Mouse (Mus musculus) lung, embryonic 16.5 days (tissue): ENCODE results near the gene Cfap126. TPM values are rescaled to one million over a fixed set of nuclear protein-coding genes. Genes with fewer than 3 reads are reported as not detected.
"Not testable (repeated sequence)": the region's sequence is repeated elsewhere in the genome, so short reads cannot be mapped to it uniquely, and the experiment has no call there.

Experiments used
- ATAC-seq: fragments of 200-750 bp; cut with Nextera tagmentation; 2 replicates; pipeline ENCODE4 v1.8.0; 2017; ENCODE audit warnings: low read depth, mild to moderate bottlenecking, moderate library complexity
- H3K27ac ChIP-seq: fragments of 300-500 bp; sonication (generic); 2 replicates; pipeline ENCODE4 v1.5.1; 2014; ENCODE audit warnings: mild to moderate bottlenecking, control low read depth, low read length
- H3K27me3 ChIP-seq: fragments of 300-500 bp; sonication (generic); 2 replicates; pipeline ENCODE4 v1.6.1; 2014; ENCODE audit warnings: low read depth, low read length, mixed read lengths; ENCODE audit not compliant: control insufficient read depth, insufficient read depth
- H3K36me3 ChIP-seq: fragments of 300-500 bp; sonication (generic); 2 replicates; pipeline ENCODE4 v1.6.1; 2014; ENCODE audit warnings: low read length; ENCODE audit not compliant: control insufficient read depth, insufficient read depth
- H3K4me1 ChIP-seq: fragments of 300-500 bp; sonication (generic); replicated peaks from 2 replicates; pipeline ENCODE4 v1.6.1; 2014; ENCODE audit warnings: low read length, mixed read lengths; ENCODE audit not compliant: control insufficient read depth, insufficient read depth
- H3K4me2 ChIP-seq: fragments of 300-500 bp; sonication (generic); 2 replicates; pipeline ENCODE4 v1.6.1; 2014; ENCODE audit warnings: low read depth, low read length, control low read depth
- H3K4me3 ChIP-seq: fragments of 300-500 bp; sonication (generic); 2 replicates; pipeline ENCODE4 v1.5.1; 2014; ENCODE audit warnings: mild to moderate bottlenecking, low read length, control low read depth
- H3K9ac ChIP-seq: fragments of 300-500 bp; sonication (generic); 2 replicates; pipeline ENCODE4 v1.6.1; 2014; ENCODE audit warnings: low read length, control low read depth
- H3K9me3 ChIP-seq: fragments of 300-500 bp; sonication (generic); 2 replicates; pipeline ENCODE4 v1.6.1; 2016; ENCODE audit warnings: low read length; ENCODE audit not compliant: control insufficient read depth
- WGBS: fragments of 180-500 bp; shearing (Covaris S2); extraction: QIAGEN DNeasy Blood & Tissue Kit; methylation state at CpG from one replicate; pipeline ENCODE4 v1.1.7; 2014; 5-methylcytosine and 5-hydroxymethylcytosine counted together
- polyA plus RNA-seq: library from polyadenylated mRNA; unstranded; fragments of >200 nt; fragmentation: Nextera tagmentation; extraction: Ambion mirVana; gene quantifications from 2 replicates; pipeline ENCODE4 v1.2.1, GENCODE M21; 2015

Gene Cfap126
- polyA plus RNA-seq, 1 experiment from 2014 or later = 15.7 TPM

DNA sequence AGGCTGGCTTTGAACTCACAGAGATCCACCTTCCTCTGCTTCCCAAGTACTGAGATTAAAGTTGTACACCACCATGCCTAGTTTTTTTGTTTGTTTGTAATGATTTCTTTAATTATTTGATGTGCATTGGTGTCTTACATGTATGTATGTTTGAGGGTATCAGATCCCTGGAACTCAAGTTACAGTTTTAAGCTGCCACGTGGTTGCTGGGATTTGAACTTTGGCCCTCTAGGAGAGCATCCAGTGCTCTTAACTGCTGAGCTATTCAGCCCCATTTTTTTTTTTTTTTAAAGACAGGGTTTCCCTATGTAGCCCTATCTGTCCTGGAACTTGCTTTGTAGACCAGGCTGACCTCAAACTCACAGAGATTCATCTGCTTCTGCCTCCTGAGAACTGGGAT lies 17.3 kb downstream of the Cfap126 start:
- Histone ChIP-seq H3K4me3 (no peak overlapping the region), H3K27ac (no peak overlapping the region), H3K9me3 (no peaks in the 10 kb centered on the region), H3K4me1 (no peaks in the 10 kb centered on the region), H3K4me2 (no peak overlapping the region), H3K9ac (no peak overlapping the region), H3K36me3 (peaks cover 33% of the 10 kb centered on the region), H3K27me3 (no peaks in the 10 kb centered on the region)
- 73% methylated on average over 1 of the region's 1 CpGs for WGBS
- ATAC-seq = no peak

DNA sequence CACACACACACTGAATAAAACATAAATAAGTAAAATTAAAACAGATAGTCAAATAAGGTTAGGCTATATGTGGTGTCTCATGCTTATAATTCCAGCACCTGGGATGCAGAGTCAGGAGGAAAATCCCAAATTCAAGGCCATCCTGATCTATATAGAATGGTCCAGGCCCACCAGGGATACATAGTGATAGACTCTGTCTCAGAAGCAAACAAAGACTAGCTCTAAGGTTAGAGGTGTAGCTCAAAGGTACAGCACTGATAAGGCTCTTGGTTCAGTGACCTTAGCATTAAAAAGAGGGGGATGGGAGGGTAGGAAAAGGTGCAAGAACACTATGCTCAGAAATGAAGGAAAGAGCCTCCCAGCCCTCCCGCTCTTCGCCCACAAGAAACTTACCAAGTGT lies 21.9 kb downstream of the Cfap126 start:
- Histone ChIP-seq H3K27ac (no peak overlapping the region), H3K4me2 (no peak overlapping the region), H3K9ac (no peak overlapping the region), H3K4me3 (no peak overlapping the region), H3K27me3 (no peaks in the 10 kb centered on the region), H3K4me1 (no peaks in the 10 kb centered on the region), H3K36me3 (peaks cover 35% of the 10 kb centered on the region), H3K9me3 (no peaks in the 10 kb centered on the region)
- no peak for ATAC-seq
- WGBS = 100% methylated on average over 2 of the region's 2 CpGs

DNA sequence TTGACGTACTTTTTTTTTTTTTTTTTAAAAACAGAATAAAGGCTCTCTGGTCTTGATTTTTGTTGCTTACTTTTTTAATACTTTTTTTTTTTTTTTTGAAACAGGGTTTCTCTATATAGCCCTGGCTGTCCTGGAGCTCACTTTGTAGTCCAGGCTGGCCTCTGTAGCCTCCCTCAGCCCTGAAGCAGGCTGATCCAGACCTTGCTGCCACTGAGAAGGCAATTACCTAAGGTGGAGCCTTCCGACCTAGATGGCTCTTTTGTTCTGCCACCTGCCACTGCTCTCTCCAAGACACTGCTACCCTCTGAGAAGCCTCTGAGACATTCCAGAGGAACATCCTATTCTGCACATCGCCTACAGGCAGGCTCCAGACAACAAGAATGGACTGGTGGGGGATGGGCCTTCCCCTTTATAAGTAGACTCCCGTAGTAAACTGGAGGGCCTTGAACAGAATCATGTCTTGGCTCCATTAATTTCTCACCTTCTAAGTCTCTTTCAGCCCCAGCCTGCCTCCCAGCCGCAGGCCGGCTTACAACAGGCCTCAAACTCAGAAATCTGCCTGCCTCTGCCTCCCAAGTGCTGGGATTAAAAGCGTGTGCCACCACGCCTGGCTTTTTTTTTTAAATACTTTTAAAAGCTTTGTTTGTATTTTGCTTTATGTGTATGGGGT lies 23.9 kb downstream of the Cfap126 start:
- peaks cover 43% of the 10 kb centered on the region for H3K36me3 ChIP-seq

GRCm38 (mm10) chr1:171142981-171143380 lies 29.3 kb downstream of the Cfap126 start:
- not testable (repeated sequence) for H3K4me3 ChIP-seq, H3K27me3 ChIP-seq, H3K9me3 ChIP-seq, ATAC-seq, H3K27ac ChIP-seq, H3K9ac ChIP-seq, H3K4me1 ChIP-seq, H3K4me2 ChIP-seq
- WGBS = 80% methylated on average over 9 of the region's 11 CpGs
- peaks cover 30% of the 10 kb centered on the region for H3K36me3 ChIP-seq

More for the DNA sequence above, 23.9 kb downstream of the Cfap126 start:
- H3K27me3 ChIP-seq, H3K4me3 ChIP-seq, H3K4me1 ChIP-seq, H3K9me3 ChIP-seq, H3K27ac ChIP-seq, ATAC-seq, H3K4me2 ChIP-seq, H3K9ac ChIP-seq: not testable (repeated sequence)
- WGBS = 92% methylated on average over 8 of the region's 8 CpGs

DNA sequence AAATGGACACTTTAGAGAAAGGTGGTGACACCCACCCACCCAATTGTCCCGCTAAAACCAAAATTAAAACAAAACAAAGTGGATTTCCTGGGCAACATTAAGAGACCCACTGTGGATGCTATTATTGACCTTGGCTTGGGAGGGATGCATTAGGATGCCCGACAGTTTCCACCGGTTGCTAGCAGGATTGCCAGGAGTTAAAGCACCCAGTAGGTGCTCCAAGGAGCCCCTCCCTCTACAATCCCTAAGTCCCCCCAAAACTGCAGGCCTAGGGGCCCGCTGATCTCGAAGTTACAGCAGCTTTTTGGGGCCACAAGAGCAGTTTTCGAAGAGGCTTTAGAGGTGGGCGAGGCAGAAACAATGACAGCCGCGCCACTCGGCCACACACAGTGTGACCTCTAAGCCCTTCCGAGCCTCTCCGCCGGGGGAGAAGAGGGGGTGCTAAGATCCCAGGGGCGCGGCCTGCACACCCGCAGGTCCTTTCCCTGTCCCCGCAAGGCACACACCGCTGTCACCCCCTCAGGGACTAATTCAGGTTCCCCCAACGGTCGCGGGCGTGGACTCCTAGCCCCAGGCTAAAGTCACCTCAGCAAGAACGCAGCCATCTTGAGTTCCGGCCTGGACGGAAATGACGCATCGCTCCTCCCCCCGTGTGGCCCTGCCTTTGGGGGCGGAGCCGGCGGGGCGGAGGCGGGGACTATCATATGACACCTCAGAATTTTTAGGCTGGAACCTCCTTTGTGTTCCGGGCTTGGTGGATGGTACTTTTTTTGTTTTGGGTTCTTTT lies 36.4 kb downstream of the Cfap126 start, which contains the start of the genes Sdhc and Mpz:
TSS of gene Sdhc (minus strand) at position 630 of the 787 bp plus-strand sequence.
TSS of gene Mpz (plus strand) at position 738 of the 787 bp plus-strand sequence.
- H3K36me3 ChIP-seq = peaks cover 2% of the 10 kb centered on the region; the same call in 1 of the 2 replicates
- WGBS = under 1% methylated on average over 34 of the region's 34 CpGs
- H3K9me3 ChIP-seq = no peaks in the 10 kb centered on the region
- H3K4me2 ChIP-seq = peak within 1 kb of the TSS; percentile 83
- peak within 1 kb of the TSS; percentile 82 for H3K9ac ChIP-seq
- peak; percentile 98 for ATAC-seq
- peaks cover 14% of the 10 kb centered on the region for H3K4me1 ChIP-seq
- H3K27me3 ChIP-seq = no peaks in the 10 kb centered on the region
- H3K27ac ChIP-seq = peak within 1 kb of the TSS; percentile 77
- H3K4me3 ChIP-seq = peak within 1 kb of the TSS; percentile 83

GRCm38 (mm10) chr1:171150838-171151391 lies 37.2 kb downstream of the Cfap126 start:
- peak; percentile 27; the same call in 1 of the 2 replicates for ATAC-seq
- 3% methylated on average over 18 of the region's 18 CpGs for WGBS
- H3K4me2 ChIP-seq = peak overlapping the region; percentile 71
- H3K27ac ChIP-seq = peak overlapping the region; percentile 77
- no peaks in the 10 kb centered on the region for H3K36me3 ChIP-seq
- H3K4me3 ChIP-seq = peak overlapping the region; percentile 83
- H3K9ac ChIP-seq = peak overlapping the region; percentile 67
- no peaks in the 10 kb centered on the region for H3K9me3 ChIP-seq
- no peaks in the 10 kb centered on the region for H3K27me3 ChIP-seq
- peaks cover 14% of the 10 kb centered on the region for H3K4me1 ChIP-seq

- Histone ChIP-seq H3K4me3 (no peak overlapping the region), H3K27me3 (no peaks in the 10 kb centered on the region), H3K4me1 (peaks cover 14% of the 10 kb centered on the region), H3K9ac (no peak overlapping the region), H3K27ac (no peak overlapping the region), H3K36me3 (no peaks in the 10 kb centered on the region), H3K4me2 (no peak overlapping the region), H3K9me3 (no peaks in the 10 kb centered on the region)
- no peak for ATAC-seq
- WGBS = 79% methylated on average over 4 of the region's 4 CpGs
Observed at GRCm38 (mm10) chr1:171151966-171152365, 38.2 kb downstream of the Cfap126 start.

DNA sequence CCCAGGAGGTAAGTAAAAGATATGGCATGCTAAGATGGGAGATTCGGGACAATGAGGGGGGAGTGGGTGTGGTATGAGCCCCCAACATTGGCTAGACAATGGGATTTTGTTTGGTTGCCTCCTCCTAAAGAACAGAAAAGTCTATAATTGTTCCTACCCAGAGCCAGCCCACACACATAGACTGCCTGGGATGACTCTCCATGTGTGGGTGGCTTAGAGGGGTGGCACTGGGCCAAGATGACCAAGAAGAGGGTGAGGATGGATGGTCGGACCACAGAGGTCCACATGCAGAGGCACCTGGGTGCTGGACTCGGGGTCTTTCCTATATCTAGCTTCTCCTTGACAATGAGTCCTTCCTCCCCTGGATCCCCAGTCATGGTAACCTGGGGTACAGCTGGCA lies 42.9 kb downstream of the Cfap126 start:
- Histone ChIP-seq H3K9me3 (no peaks in the 10 kb centered on the region), H3K27ac (no peak overlapping the region), H3K9ac (no peak overlapping the region), H3K4me3 (no peak overlapping the region), H3K4me2 (no peak overlapping the region), H3K4me1 (peaks cover 2% of the 10 kb centered on the region; the same call in 1 of the 2 replicates), H3K36me3 (no peaks in the 10 kb centered on the region), H3K27me3 (peaks cover 4% of the 10 kb centered on the region)
- 45% methylated on average over 3 of the region's 3 CpGs for WGBS
- ATAC-seq = no peak

DNA sequence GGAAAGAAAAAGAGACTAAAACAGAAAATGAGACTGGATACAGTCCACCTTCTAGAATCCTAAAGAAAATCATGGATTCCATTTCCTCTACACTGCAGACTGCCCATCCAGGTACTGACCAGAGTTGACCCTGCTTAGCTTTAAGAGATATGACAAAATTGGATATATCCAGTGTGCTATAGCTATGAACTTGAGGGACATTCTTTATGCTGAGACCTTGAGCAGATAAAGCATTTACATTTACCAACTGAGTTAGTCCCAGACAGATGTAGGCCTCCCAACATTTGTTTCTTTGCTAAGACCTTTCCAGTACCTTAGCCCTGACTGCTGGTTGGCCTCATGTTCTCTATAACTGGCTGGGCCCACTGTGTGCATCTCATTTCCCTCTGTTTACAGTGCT lies 44.2 kb downstream of the Cfap126 start:
- ATAC-seq = no peak
- H3K36me3 ChIP-seq = no peaks in the 10 kb centered on the region
- H3K9me3 ChIP-seq = no peaks in the 10 kb centered on the region
- H3K9ac ChIP-seq = no peak overlapping the region
- H3K4me2 ChIP-seq = no peak overlapping the region
- H3K27ac ChIP-seq = no peak overlapping the region
- no peak overlapping the region for H3K4me3 ChIP-seq
- peaks cover 4% of the 10 kb centered on the region for H3K27me3 ChIP-seq
- H3K4me1 ChIP-seq = peaks cover 2% of the 10 kb centered on the region; the same call in 1 of the 2 replicates
